In the genomic region with DNA sequence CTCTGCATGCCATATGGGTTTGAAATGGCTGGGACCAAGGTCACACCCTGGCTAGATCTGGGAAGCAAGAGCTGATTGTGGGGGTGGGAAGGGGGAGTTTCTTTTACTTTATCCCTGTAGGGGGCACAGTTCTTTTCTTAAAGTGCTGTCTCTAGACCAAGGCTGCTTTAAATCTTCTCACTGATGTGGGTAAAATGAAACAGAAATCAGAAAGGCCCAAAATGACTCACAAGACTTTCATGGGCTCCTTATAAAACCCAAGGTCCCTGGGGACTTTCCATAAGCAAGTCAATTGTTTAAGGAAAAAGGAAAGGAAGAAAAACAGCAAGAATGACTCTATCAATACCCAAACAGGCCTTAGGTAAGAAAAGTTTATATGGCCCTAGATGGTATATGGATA, we compare ENCODE assay signal across 23 mouse cellular contexts.
DNase-seq lines count a peak whose midpoint lies in the region; ATAC-seq and TF ChIP-seq lines count a peak whose summit lies in the region.
"Had no signal": no experiment of that assay in that cellular context is flagged by ENCODE, and none has a peak within 500 bp of the region (broad histone marks: within the 10 kb centered on the region; RNA-seq: fewer than 3 reads in every experiment).

No protein-coding gene starts in this region.

- H3K27me3 ChIP-seq in intestine, postnatal 0 days (replicated peaks; ENCODE audit: control insufficient read depth, insufficient read depth, low read length) = no peaks in the 10 kb centered on the region
- H3K27me3 ChIP-seq: forebrain, embryonic 13.5 days; limb, embryonic 12.5 days; liver, embryonic 15.5 days; Patski had no signal

- no peak for DNase-seq in layer of hippocampus, adult 2 months (ENCODE audit: low spot score in 2 of 2)
- no peak for DNase-seq in layer of hippocampus, adult 11-12 months (ENCODE audit: low spot score)
- peak; percentile 32 for DNase-seq in CD4-positive helper T cell, adult 2 months (ENCODE audit: low read depth, low spot score)
- DNase-seq in NIH3T3 (ENCODE audit: low read depth) = peak; percentile 25
- no peak for DNase-seq in thymus, postnatal 36 days
- no peak for DNase-seq in urinary bladder, postnatal 10 days (ENCODE audit: low spot score)
- DNase-seq: cerebellum, adult 11 months; cerebellum, adult 9-10 months; cerebellum, postnatal 36 days; gastrocnemius, postnatal 10 days; kidney, adult 9 months; kidney, postnatal 25 days; lung, embryonic 14.5 days; lung, postnatal 14 days had no signal

- no peaks in the 10 kb centered on the region for H3K9me3 ChIP-seq in intestine, postnatal 0 days (ENCODE audit: control insufficient read depth)
- H3K9me3 ChIP-seq: forebrain, embryonic 13.5 days; limb, embryonic 12.5 days; liver, embryonic 15.5 days; midbrain, embryonic 10.5 days had no signal

- H3K4me3 ChIP-seq in layer of hippocampus, adult 2 months = no peak overlapping the region
- H3K4me3 ChIP-seq in intestine, postnatal 0 days (ENCODE audit: low read depth, low read length) = no peak overlapping the region
- H3K4me3 ChIP-seq: forebrain, embryonic 13.5 days; limb, embryonic 12.5 days; liver, embryonic 15.5 days; midbrain, embryonic 10.5 days; myocyte had no signal

- H3K9ac ChIP-seq in intestine, postnatal 0 days (ENCODE audit: low read depth, low read length) = no peak overlapping the region
- H3K9ac ChIP-seq: forebrain, embryonic 13.5 days; limb, embryonic 12.5 days; liver, embryonic 15.5 days; lung, embryonic 14.5 days had no signal

- no peak for ATAC-seq in intestine, postnatal 0 days
- ATAC-seq: forebrain, embryonic 13.5 days; hindbrain, embryonic 16.5 days; intestine, embryonic 16.5 days; Patski had no signal

- no peaks in the 10 kb centered on the region for H3K4me1 ChIP-seq in intestine, postnatal 0 days (replicated peaks; ENCODE audit: control insufficient read depth, insufficient read depth, low read length)
- H3K4me1 ChIP-seq: liver, embryonic 15.5 days had no signal

- peak overlapping the region; percentile 51; the same call in 1 of the 2 replicates for H3K27ac ChIP-seq in layer of hippocampus, adult 2 months
- no peak overlapping the region for H3K27ac ChIP-seq in intestine, postnatal 0 days (ENCODE audit: low read depth, low read length)
- H3K27ac ChIP-seq: forebrain, embryonic 13.5 days; limb, embryonic 12.5 days; liver, embryonic 15.5 days; midbrain, embryonic 10.5 days had no signal

- TF ChIP-seq CTCF in layer of hippocampus, adult 2 months (conservative IDR thresholded peaks at IDR 0.05) = no peak; the same call in 1 of the 2 replicates
- TF ChIP-seq CTCF in intestine, postnatal 0 days (IDR thresholded peaks at IDR 0.05; ENCODE audit: low read depth) = no peak

- no peaks in the 10 kb centered on the region for H3K36me3 ChIP-seq in intestine, postnatal 0 days (ENCODE audit: control insufficient read depth, insufficient read depth)
- H3K36me3 ChIP-seq: limb, embryonic 12.5 days; liver, embryonic 15.5 days; midbrain, embryonic 10.5 days had no signal

- no peak overlapping the region for H3K4me2 ChIP-seq in intestine, postnatal 0 days (replicated peaks; ENCODE audit: low read depth)
- H3K4me2 ChIP-seq: forebrain, embryonic 13.5 days; limb, embryonic 12.5 days; liver, embryonic 15.5 days; lung, embryonic 14.5 days had no signal

Comparison
In these comparisons a context has a peak if more than half of its experiments do, and no peak if none do; other contexts are left out.
1. DNase-seq: peak in CD4-positive helper T cell, adult 2 months (single experiment) and NIH3T3 (single experiment); none in layer of hippocampus, adult 2 months (0 of 2), layer of hippocampus, adult 11-12 months (single experiment), thymus, postnatal 36 days (0 of 2) and urinary bladder, postnatal 10 days (single experiment).